Mouse (Mus musculus) ES-E14 (cell line): ENCODE data around the gene Grasp. TPM values are rescaled to one million over a fixed set of nuclear protein-coding genes. Genes with fewer than 3 reads are reported as not detected.

Experiments used
- DNase-seq: peaks from one replicate; pipeline ENCODE4 v3.0.0-alpha.2; 2013; ENCODE audit warnings: low read depth, low spot score
- H3K27ac ChIP-seq: 2 replicates; pipeline ENCODE4 v1.5.1; 2012; ENCODE audit warnings: low read depth, mild to moderate bottlenecking, low read length, moderate library complexity, mixed read lengths; ENCODE audit not compliant: poor library complexity, insufficient read depth, severe bottlenecking
- H3K36me3 ChIP-seq: 2 replicates; pipeline ENCODE4 v1.6.1; 2012; ENCODE audit warnings: mild to moderate bottlenecking, low read length, moderate library complexity, mixed read lengths; ENCODE audit not compliant: control insufficient read depth, poor library complexity, insufficient read depth, severe bottlenecking
- H3K4me1 ChIP-seq, 2 experiments: fragments of 150-350 bp in 1 of 2; sonication (generic) in 1 of 2; 2 replicates each; pipeline ENCODE4 v1.6.1; 2012; ENCODE audit warnings: low read length in 2 of 2, mild to moderate bottlenecking in 1 of 2, mixed read lengths in 1 of 2; ENCODE audit not compliant: control insufficient read depth in 2 of 2, insufficient read depth in 2 of 2, poor library complexity in 1 of 2
- H3K4me3 ChIP-seq, 2 experiments: fragments of 150-350 bp in 1 of 2; sonication (generic) in 1 of 2; 2 replicates each; pipeline ENCODE4 v1.5.1; 2012; ENCODE audit warnings: low read length in 2 of 2, low read depth in 1 of 2, mild to moderate bottlenecking in 1 of 2, mixed read lengths in 1 of 2; ENCODE audit not compliant: insufficient read depth in 1 of 2, poor library complexity in 1 of 2, severe bottlenecking in 1 of 2
- H3K9ac ChIP-seq: 2 replicates; pipeline ENCODE4 v1.6.1; 2012; ENCODE audit warnings: low read depth, mild to moderate bottlenecking, low read length, mixed read lengths; ENCODE audit not compliant: poor library complexity, insufficient read depth, severe bottlenecking
- H3K9me3 ChIP-seq: fragments of 150-350 bp; sonication (generic); 2 replicates; pipeline ENCODE4 v1.6.1; 2012; ENCODE audit warnings: low read depth, mild to moderate bottlenecking, low read length; ENCODE audit not compliant: control insufficient read depth, insufficient read depth
- CHD2 ChIP-seq: IDR thresholded peaks from 2 replicates; pipeline ENCODE4 v1.6.1; 2014; ENCODE audit warnings: mild to moderate bottlenecking, low read depth, low read length, inconsistent platforms
- HCFC1 ChIP-seq: IDR thresholded peaks from 2 replicates; pipeline ENCODE4 v1.6.1; 2012; ENCODE audit warnings: low read length, inconsistent platforms, borderline replicate concordance; ENCODE audit not compliant: insufficient read depth
- MAFK ChIP-seq: IDR thresholded peaks from 2 replicates; pipeline ENCODE4 v1.6.1; 2014; ENCODE audit warnings: mild to moderate bottlenecking, low read depth, low read length, inconsistent platforms; ENCODE audit not compliant: insufficient read depth
- ZC3H11A ChIP-seq: IDR thresholded peaks from 2 replicates; pipeline ENCODE4 v1.6.1; 2012; ENCODE audit warnings: low read depth, mild to moderate bottlenecking, inconsistent platforms, low read length, borderline replicate concordance
- ZNF384 ChIP-seq: IDR thresholded peaks from 2 replicates; pipeline ENCODE4 v1.6.1; 2012; ENCODE audit warnings: low read depth, low read length, inconsistent platforms
- in situ Hi-C, 2 experiments: fragments of 600-800 bp; cut with MboI; formaldehyde crosslinking; loops; one replicate each; pipeline ENCODE4 v1.15.1; 2025; ENCODE audit warnings: low sequenced_read_pairs in 2 of 2, inconsistent platforms in 1 of 2; ENCODE audit not compliant: unreplicated experiment in 2 of 2
- total RNA-seq: library from RNA; depleted of rRNA; stranded (reverse); fragments of 300-350 nt; gene quantifications from 2 replicates; pipeline ENCODE4 v1.2.3, GENCODE M21; 2012

Gene Grasp
- total RNA-seq, 1 experiment: 12.9 TPM

GRCm38 (mm10) chr15:101253886-101254795, 30.2 kb downstream of the Grasp start, which contains the start of gene Nr4a1:
Gene Nr4a1 (plus strand): TSS chr15:101254269.
- Histone ChIP-seq H3K36me3 (no peaks in the 10 kb centered on the region; the same call in 1 of the 2 replicates), H3K4me3 (peak within 1 kb of the TSS; percentile 74 to 81), H3K4me1 (peaks cover 3 to 29% of the 10 kb centered on the region in 2 experiments), H3K27ac (peak within 1 kb of the TSS; percentile 14; the same call in 1 of the 2 replicates), H3K9me3 (no peaks in the 10 kb centered on the region), H3K9ac (peak within 1 kb of the TSS; percentile 75)
- DNase-seq: no peak
- in situ Hi-C loops: no loop called here
- no peak for TF ChIP-seq ZC3H11A
- TF ChIP-seq HCFC1: no peak
- TF ChIP-seq ZNF384: no peak

DNA sequence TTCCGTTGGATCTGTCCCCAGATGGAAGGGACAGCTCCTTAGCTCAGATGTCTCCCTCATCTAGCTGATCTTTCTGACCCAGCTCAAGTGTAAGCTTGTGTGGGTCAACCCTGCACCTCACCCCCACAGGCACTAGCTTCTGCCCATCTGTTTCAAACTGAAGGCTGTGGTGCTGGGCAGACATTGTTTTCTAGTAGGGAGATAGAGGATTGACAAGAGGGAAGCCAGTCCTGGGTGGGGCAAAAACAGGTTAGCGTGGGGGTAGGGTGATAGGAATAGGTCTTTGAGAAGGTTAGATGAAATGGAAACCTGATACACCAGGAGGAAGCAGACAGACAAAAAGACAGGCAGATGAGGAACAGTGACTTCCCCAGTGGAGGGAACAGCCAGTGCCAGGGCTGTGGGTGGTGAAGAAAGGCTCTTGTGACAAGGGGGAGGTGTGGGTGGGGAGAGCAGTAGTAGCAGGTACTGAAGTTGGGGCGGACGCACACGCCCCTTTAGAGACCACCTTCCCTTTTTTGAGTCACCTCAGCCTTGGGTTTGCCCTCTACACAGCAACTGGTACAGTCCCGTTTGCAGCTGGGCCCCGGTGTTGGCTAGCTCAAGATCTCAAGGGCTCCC, 32.0 kb downstream of the Grasp start:
- H3K4me1 ChIP-seq: peaks cover 3 to 31% of the 10 kb centered on the region in 2 experiments
- H3K36me3 ChIP-seq: peaks cover 5% of the 10 kb centered on the region; the same call in 1 of the 2 replicates
- H3K9me3 ChIP-seq: no peaks in the 10 kb centered on the region
- no peak for DNase-seq
- TF ChIP-seq ZNF384: no peak
- TF ChIP-seq HCFC1: no peak
- TF ChIP-seq ZC3H11A: no peak
- no peak for TF ChIP-seq MAFK
- TF ChIP-seq CHD2: no peak
- in situ Hi-C loops: no loop called here
- no peak overlapping the region for H3K27ac ChIP-seq
- no peak overlapping the region for H3K4me3 ChIP-seq
- H3K9ac ChIP-seq: no peak overlapping the region

GRCm38 (mm10) chr15:101256463-101257206, 32.6 kb downstream of the Grasp start:
- H3K9ac ChIP-seq: no peak overlapping the region
- H3K27ac ChIP-seq: no peak overlapping the region
- H3K9me3 ChIP-seq: no peaks in the 10 kb centered on the region
- in situ Hi-C loops: no loop called here
- peaks cover 5% of the 10 kb centered on the region; the same call in 1 of the 2 replicates for H3K36me3 ChIP-seq
- no peak for DNase-seq
- H3K4me1 ChIP-seq: peaks cover 6 to 34% of the 10 kb centered on the region in 2 experiments
- TF ChIP-seq ZC3H11A (no peak), ZNF384 (no peak), MAFK (no peak), CHD2 (no peak), HCFC1 (no peak)
- H3K4me3 ChIP-seq: no peak overlapping the region

- H3K4me1 ChIP-seq: peaks cover 6 to 33% of the 10 kb centered on the region in 2 experiments
- H3K9me3 ChIP-seq: no peaks in the 10 kb centered on the region
- no peak overlapping the region for H3K9ac ChIP-seq
- in situ Hi-C loops: no loop called here
- no peak overlapping the region for H3K4me3 ChIP-seq
- no peak for DNase-seq
- H3K36me3 ChIP-seq: peaks cover 5% of the 10 kb centered on the region; the same call in 1 of the 2 replicates
- no peak for TF ChIP-seq CHD2
- no peak overlapping the region for H3K27ac ChIP-seq
Measured at GRCm38 (mm10) chr15:101258420-101258819, 34.4 kb downstream of the Grasp start.
